Mouse (Mus musculus): ENCODE results near the gene Zc3h7b. TPM values are rescaled to one million over a fixed set of nuclear protein-coding genes. Genes with fewer than 3 reads are reported as not detected.

The Zc3h7b gene
- total and polyA plus RNA-seq, 3 experiments, result 18.2 to 108 (median 41.5) TPM

- DNase-seq (ENCODE audit: low read depth, low spot score), result peak; percentile 82
- TF ChIP-seq JUND (IDR thresholded peaks at IDR 0.05; ENCODE audit: low read depth, low read length) (no peak), MAFK (IDR thresholded peaks at IDR 0.05; ENCODE audit: borderline replicate concordance, low read depth, low read length) (no peak), MEF2A (IDR thresholded peaks at IDR 0.05; ENCODE audit: extremely low read depth, insufficient replicate concordance, low read depth, low read length, poor library complexity, severe bottlenecking) (no peak), USF2 (IDR thresholded peaks at IDR 0.05; ENCODE audit: borderline replicate concordance in 1 of 2, insufficient read depth in 1 of 2, low read depth in 1 of 2, low read length in 2 of 2) (no peak), MXI1 (IDR thresholded peaks at IDR 0.05; ENCODE audit: low read depth, low read length) (peak; percentile 72), ZMIZ1 (IDR thresholded peaks at IDR 0.05; ENCODE audit: low read depth, low read length) (no peak), KAT2A (conservative IDR thresholded peaks at IDR 0.05; ENCODE audit: low read depth, low read length) (no peak), MYC (IDR thresholded peaks at IDR 0.05; ENCODE audit: low read depth, low read length) (peak; percentile 80; the same call in 1 of the 2 replicates), ZKSCAN1 (IDR thresholded peaks at IDR 0.05; ENCODE audit: low read depth, low read length) (no peak), CTCF (IDR thresholded peaks at IDR 0.05 in 2 of 3, conservative IDR thresholded peaks at IDR 0.05 in 1 of 3; ENCODE audit: control insufficient read depth in 1 of 3, insufficient read depth in 1 of 3, low read depth in 2 of 3, low read length in 3 of 3, poor library complexity in 1 of 3, severe bottlenecking in 1 of 3) (no peak), RCOR1 (IDR thresholded peaks at IDR 0.05; ENCODE audit: low read depth, low read length) (peak; percentile 30; the same call in 1 of the 2 replicates)
- H3K27ac ChIP-seq (ENCODE audit: control insufficient read depth, low read depth, low read length), result peak overlapping the region; percentile 50
- no peaks in the 10 kb centered on the region for H3K27me3 ChIP-seq (ENCODE audit: control insufficient read depth in 1 of 2, insufficient read depth in 2 of 2, low read length in 2 of 2)
- H3K4me3 ChIP-seq (ENCODE audit: control insufficient read depth in 1 of 2, insufficient read depth in 1 of 2, low read depth in 2 of 2, low read length in 2 of 2), result no peak overlapping the region
- H3K4me1 ChIP-seq (ENCODE audit: control insufficient read depth in 1 of 2, insufficient read depth in 2 of 2, low read length in 2 of 2), result peaks cover 2 to 11% of the 10 kb centered on the region in 2 experiments; a peak in 2 of 4 replicates
- H3K36me3 ChIP-seq (ENCODE audit: control insufficient read depth in 1 of 2, insufficient read depth in 2 of 2, low read length in 2 of 2), result peaks cover 2 to 8% of the 10 kb centered on the region in 2 experiments; a peak in 3 of 4 replicates
- no peaks in the 10 kb centered on the region for H3K79me2 ChIP-seq (ENCODE audit: control insufficient read depth, insufficient read depth, low read length, poor library complexity)
- H3K9ac ChIP-seq (ENCODE audit: control insufficient read depth, low read depth, low read length, poor library complexity, severe bottlenecking), result 0 out of 2 replicates have a peak overlapping the region, but pooled peaks have one; percentile 3
- no peaks in the 10 kb centered on the region for H3K9me3 ChIP-seq (replicated peaks; ENCODE audit: insufficient read depth, low read length)
These were observed 44.7 kb upstream of the Zc3h7b start for GRCm38 (mm10) chr15:81700161-81700560.

- peak overlapping the region; percentile 50 for H3K27ac ChIP-seq (ENCODE audit: control insufficient read depth, low read depth, low read length)
- no peaks in the 10 kb centered on the region for H3K9me3 ChIP-seq (replicated peaks; ENCODE audit: insufficient read depth, low read length)
- TF ChIP-seq RCOR1 (IDR thresholded peaks at IDR 0.05; ENCODE audit: low read depth, low read length) (no peak), SIN3A (IDR thresholded peaks at IDR 0.05; ENCODE audit: low read length) (no peak), USF2 (IDR thresholded peaks at IDR 0.05; ENCODE audit: borderline replicate concordance in 1 of 2, insufficient read depth in 1 of 2, low read depth in 1 of 2, low read length in 2 of 2) (no peak), USF1 (IDR thresholded peaks at IDR 0.05; ENCODE audit: low read depth, low read length) (peak; percentile 75)
- H3K4me1 ChIP-seq (ENCODE audit: control insufficient read depth in 1 of 2, insufficient read depth in 2 of 2, low read length in 2 of 2), result peaks cover 2 to 11% of the 10 kb centered on the region in 2 experiments; a peak in 2 of 4 replicates
- no peaks in the 10 kb centered on the region for H3K27me3 ChIP-seq (ENCODE audit: control insufficient read depth in 1 of 2, insufficient read depth in 2 of 2, low read length in 2 of 2)
- H3K9ac ChIP-seq (ENCODE audit: control insufficient read depth, low read depth, low read length, poor library complexity, severe bottlenecking), result 0 out of 2 replicates have a peak overlapping the region, but pooled peaks have one; percentile 3
- peaks cover 4 to 8% of the 10 kb centered on the region in 2 experiments; a peak in 3 of 4 replicates for H3K36me3 ChIP-seq (ENCODE audit: control insufficient read depth in 1 of 2, insufficient read depth in 2 of 2, low read length in 2 of 2)
- H3K79me2 ChIP-seq (ENCODE audit: control insufficient read depth, insufficient read depth, low read length, poor library complexity), result no peaks in the 10 kb centered on the region
- H3K4me3 ChIP-seq (ENCODE audit: control insufficient read depth in 1 of 2, insufficient read depth in 1 of 2, low read depth in 2 of 2, low read length in 2 of 2), result no peak overlapping the region
- DNase-seq (ENCODE audit: low read depth, low spot score), result peak; percentile 32
These were observed 44.3 kb upstream of the Zc3h7b start for GRCm38 (mm10) chr15:81700601-81701000.
